ENCODE assay signal across 17 mouse cellular contexts in the genomic region with DNA sequence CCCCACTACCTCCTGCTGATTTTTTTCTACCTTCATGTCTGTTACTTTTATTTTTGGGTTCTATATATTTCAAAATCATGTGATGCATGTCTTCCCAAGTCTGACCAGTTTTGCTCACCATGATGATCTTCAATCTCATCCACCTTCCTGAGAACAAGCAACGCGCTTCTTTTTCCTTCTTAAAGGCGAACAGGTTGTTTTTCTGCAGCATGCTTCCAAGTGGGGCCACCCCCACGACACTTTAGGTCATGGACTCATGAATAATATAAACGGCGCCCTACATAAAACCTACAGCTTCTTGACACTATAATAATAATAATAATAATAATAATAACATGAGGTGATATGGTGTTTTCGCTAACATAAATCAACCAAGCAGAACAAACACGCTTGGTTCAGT. TPM values are rescaled to one million over a fixed set of nuclear protein-coding genes. Genes with fewer than 3 reads are reported as not detected.
"Had no signal": no experiment of that assay in that cellular context is flagged by ENCODE, and none has a peak within 500 bp of the region (broad histone marks: within the 10 kb centered on the region; RNA-seq: fewer than 3 reads in every experiment).

No protein-coding gene starts in this region.

- H3K9ac ChIP-seq: neural tube, embryonic 13.5 days; neural tube, embryonic 15.5 days; stomach, embryonic 15.5 days had no signal

- H3K4me2 ChIP-seq: neural tube, embryonic 13.5 days; neural tube, embryonic 15.5 days; stomach, embryonic 15.5 days had no signal

- H3K36me3 ChIP-seq: neural tube, embryonic 13.5 days; neural tube, embryonic 15.5 days; stomach, embryonic 15.5 days had no signal

- H3K9me3 ChIP-seq: neural tube, embryonic 13.5 days; neural tube, embryonic 15.5 days; stomach, embryonic 15.5 days had no signal

- H3K4me3 ChIP-seq: neural tube, embryonic 13.5 days; neural tube, embryonic 15.5 days; stomach, embryonic 15.5 days had no signal

- H3K27ac ChIP-seq: neural tube, embryonic 13.5 days; neural tube, embryonic 15.5 days; stomach, embryonic 15.5 days; stomach, postnatal 0 days had no signal

- DNase-seq: retina, postnatal 1 day; right cerebral cortex, adult 18-20 months; right cerebral cortex, postnatal 14 days; right cerebral cortex, postnatal 25 days; right cerebral cortex, postnatal 4 days; spleen, adult 18-20 months; thymus, adult 18-20 months; thymus, adult 2 months; thymus, postnatal 14 days; thymus, postnatal 25 days; thymus, postnatal 36 days; thymus, postnatal 4 days had no signal

- H3K27me3 ChIP-seq: neural tube, embryonic 13.5 days; neural tube, embryonic 15.5 days; stomach, embryonic 15.5 days had no signal

RNA-seq across cellular contexts. Expression of gene Ccdc3, which starts 23.2 kb away (rescaled TPM):
- total RNA-seq: neutrophil, adult 5-6 weeks had no signal
